Mouse (Mus musculus) forebrain, postnatal 0 days (tissue): ENCODE results near the gene Enthd1. TPM values are rescaled to one million over a fixed set of nuclear protein-coding genes. Genes with fewer than 3 reads are reported as not detected.

ENCODE experiments used
- ATAC-seq: fragments of 200-750 bp; cut with Nextera tagmentation; 2 replicates; pipeline ENCODE4 v1.8.0; 2017; ENCODE audit warnings: mild to moderate bottlenecking, moderate library complexity
- DNase-seq: peaks from one replicate; pipeline ENCODE4 v3.0.0-alpha.2; 2015
- H3K27ac ChIP-seq: fragments of 300-500 bp; sonication (generic); 2 replicates; pipeline ENCODE4 v1.5.1; 2014; ENCODE audit warnings: low read depth, mild to moderate bottlenecking, antibody characterized with exemption, low read length, moderate library complexity, mixed read lengths
- H3K27me3 ChIP-seq: fragments of 300-500 bp; sonication (generic); 2 replicates; pipeline ENCODE4 v1.6.1; 2014; ENCODE audit warnings: mild to moderate bottlenecking, low read length, mixed read lengths; ENCODE audit not compliant: insufficient read depth
- H3K36me3 ChIP-seq: fragments of 300-500 bp; sonication (generic); 2 replicates; pipeline ENCODE4 v1.6.1; 2014; ENCODE audit warnings: mild to moderate bottlenecking, moderate library complexity; ENCODE audit not compliant: insufficient read depth
- H3K4me1 ChIP-seq: fragments of 300-500 bp; sonication (generic); 2 replicates; pipeline ENCODE4 v1.6.1; 2014; ENCODE audit warnings: antibody characterized with exemption; ENCODE audit not compliant: insufficient read depth
- H3K4me2 ChIP-seq: fragments of 300-500 bp; sonication (generic); 2 replicates; pipeline ENCODE4 v1.6.1; 2014; ENCODE audit warnings: low read depth, mild to moderate bottlenecking, moderate library complexity
- H3K4me3 ChIP-seq: fragments of 300-500 bp; sonication (generic); 2 replicates; pipeline ENCODE4 v1.5.1; 2014; ENCODE audit warnings: low read depth, low read length, mixed read lengths
- H3K9ac ChIP-seq: fragments of 300-500 bp; sonication (generic); 2 replicates; pipeline ENCODE4 v1.6.1; 2014; ENCODE audit warnings: mild to moderate bottlenecking
- H3K9me3 ChIP-seq: fragments of 300-500 bp; sonication (generic); 2 replicates; pipeline ENCODE4 v1.6.1; 2016; ENCODE audit warnings: low read length
- CTCF ChIP-seq: sonication (generic); IDR thresholded peaks from 2 replicates; pipeline ENCODE4 v1.5.1; 2016; ENCODE audit warnings: antibody characterized with exemption, control low read depth, low read depth
- WGBS: fragments of 180-500 bp; shearing (Covaris S2); extraction: QIAGEN DNeasy Blood & Tissue Kit; methylation state at CpG from one replicate; pipeline ENCODE4 v1.1.7; 2014; 5-methylcytosine and 5-hydroxymethylcytosine counted together
- polyA plus RNA-seq: library from polyadenylated mRNA; unstranded; fragments of >200 nt; fragmentation: Nextera tagmentation; extraction: Ambion mirVana; gene quantifications from 2 replicates; pipeline ENCODE4 v1.2.1, GENCODE M21; 2015
- total RNA-seq: library from RNA; depleted of rRNA; stranded (reverse); fragments of >200 nt; gene quantifications from 2 replicates; pipeline ENCODE4 v1.2.3, GENCODE M21; 2014

The Enthd1 gene
- total and polyA plus RNA-seq, 2 experiments from 2014 or later, result not detected

- 97% methylated on average over 3 of the region's 3 CpGs for WGBS
- TF ChIP-seq CTCF, result no peak
Observed at GRCm38 (mm10) chr15:80457984-80458383, 107.0 kb downstream of the Enthd1 start.

GRCm38 (mm10) chr15:80454486-80454885, 110.5 kb downstream of the Enthd1 start:
- TF ChIP-seq CTCF, result no peak
- H3K27ac ChIP-seq, result no peak overlapping the region
- 0 out of 2 replicates have a peak, but pooled peaks cover 2% of the 10 kb centered on the region for H3K4me1 ChIP-seq
- H3K9me3 ChIP-seq, result no peaks in the 10 kb centered on the region
- no peak overlapping the region for H3K4me2 ChIP-seq
- WGBS, result 72% methylated on average over 6 of the region's 6 CpGs
- DNase-seq (no peak), ATAC-seq (no peak)
- H3K4me3 ChIP-seq, result no peak overlapping the region
- no peaks in the 10 kb centered on the region for H3K36me3 ChIP-seq
- no peak overlapping the region for H3K9ac ChIP-seq
- no peaks in the 10 kb centered on the region for H3K27me3 ChIP-seq

More at GRCm38 (mm10) chr15:80457984-80458383, 107.0 kb downstream of the Enthd1 start:
- peaks cover 9% of the 10 kb centered on the region for H3K4me1 ChIP-seq
- H3K27ac ChIP-seq, result no peak overlapping the region
- no peaks in the 10 kb centered on the region for H3K9me3 ChIP-seq
- DNase-seq, result no peak
- ATAC-seq, result no peak
- H3K36me3 ChIP-seq, result no peaks in the 10 kb centered on the region
- no peaks in the 10 kb centered on the region for H3K27me3 ChIP-seq
- no peak overlapping the region for H3K4me2 ChIP-seq
- H3K4me3 ChIP-seq, result no peak overlapping the region
- H3K9ac ChIP-seq, result no peak overlapping the region

GRCm38 (mm10) chr15:80452425-80452824, 112.5 kb downstream of the Enthd1 start:
- Histone ChIP-seq H3K27ac (no peak overlapping the region), H3K36me3 (no peaks in the 10 kb centered on the region), H3K4me2 (no peak overlapping the region), H3K4me3 (no peak overlapping the region), H3K27me3 (no peaks in the 10 kb centered on the region), H3K9me3 (no peaks in the 10 kb centered on the region), H3K9ac (no peak overlapping the region), H3K4me1 (no peaks in the 10 kb centered on the region)
- ATAC-seq, result no peak
- no peak for DNase-seq
- WGBS, result 52% methylated on average over 16 of the region's 16 CpGs
- TF ChIP-seq CTCF, result no peak

GRCm38 (mm10) chr15:80445956-80446687, 118.8 kb downstream of the Enthd1 start:
- no peaks in the 10 kb centered on the region for H3K27me3 ChIP-seq
- H3K4me1 ChIP-seq, result no peaks in the 10 kb centered on the region
- no peak overlapping the region for H3K9ac ChIP-seq
- no peaks in the 10 kb centered on the region for H3K36me3 ChIP-seq
- H3K9me3 ChIP-seq, result no peaks in the 10 kb centered on the region
- H3K4me3 ChIP-seq, result no peak overlapping the region
- TF ChIP-seq CTCF, result no peak
- no peak overlapping the region for H3K4me2 ChIP-seq
- no peak for DNase-seq
- 82% methylated on average over 15 of the region's 15 CpGs for WGBS
- ATAC-seq, result no peak
- no peak overlapping the region for H3K27ac ChIP-seq

- Histone ChIP-seq H3K9me3 (no peaks in the 10 kb centered on the region), H3K4me2 (no peak overlapping the region), H3K4me3 (no peak overlapping the region), H3K27me3 (no peaks in the 10 kb centered on the region), H3K36me3 (no peaks in the 10 kb centered on the region), H3K9ac (no peak overlapping the region), H3K27ac (no peak overlapping the region), H3K4me1 (no peaks in the 10 kb centered on the region)
- ATAC-seq, result no peak
- DNase-seq, result no peak
- TF ChIP-seq CTCF, result no peak
- WGBS, result 92% methylated on average over 6 of the region's 6 CpGs
Observed at GRCm38 (mm10) chr15:80440195-80440594, 124.8 kb downstream of the Enthd1 start.

- ATAC-seq, result no peak
- no peaks in the 10 kb centered on the region for H3K4me1 ChIP-seq
- no peak for TF ChIP-seq CTCF
- 24% methylated on average over 9 of the region's 9 CpGs for WGBS
- H3K9me3 ChIP-seq, result no peaks in the 10 kb centered on the region
- no peak for DNase-seq
- no peaks in the 10 kb centered on the region for H3K36me3 ChIP-seq
- H3K27ac ChIP-seq, result no peak overlapping the region
- no peak overlapping the region for H3K9ac ChIP-seq
- H3K4me3 ChIP-seq, result no peak overlapping the region
- H3K4me2 ChIP-seq, result no peak overlapping the region
- H3K27me3 ChIP-seq, result no peaks in the 10 kb centered on the region
Observed at GRCm38 (mm10) chr15:80438423-80438822, 126.5 kb downstream of the Enthd1 start.

- Histone ChIP-seq H3K27ac (no peak overlapping the region), H3K4me1 (no peaks in the 10 kb centered on the region), H3K4me2 (no peak overlapping the region), H3K36me3 (no peaks in the 10 kb centered on the region), H3K9me3 (no peaks in the 10 kb centered on the region), H3K27me3 (no peaks in the 10 kb centered on the region), H3K4me3 (no peak overlapping the region), H3K9ac (no peak overlapping the region)
- WGBS, result 17% methylated on average over 9 of the region's 9 CpGs
- ATAC-seq, result no peak
- TF ChIP-seq CTCF, result no peak
- no peak for DNase-seq
Observed at GRCm38 (mm10) chr15:80437996-80438395, 127.0 kb downstream of the Enthd1 start.
